Mouse (Mus musculus): ENCODE measurements around the gene Rbm19.

DNA sequence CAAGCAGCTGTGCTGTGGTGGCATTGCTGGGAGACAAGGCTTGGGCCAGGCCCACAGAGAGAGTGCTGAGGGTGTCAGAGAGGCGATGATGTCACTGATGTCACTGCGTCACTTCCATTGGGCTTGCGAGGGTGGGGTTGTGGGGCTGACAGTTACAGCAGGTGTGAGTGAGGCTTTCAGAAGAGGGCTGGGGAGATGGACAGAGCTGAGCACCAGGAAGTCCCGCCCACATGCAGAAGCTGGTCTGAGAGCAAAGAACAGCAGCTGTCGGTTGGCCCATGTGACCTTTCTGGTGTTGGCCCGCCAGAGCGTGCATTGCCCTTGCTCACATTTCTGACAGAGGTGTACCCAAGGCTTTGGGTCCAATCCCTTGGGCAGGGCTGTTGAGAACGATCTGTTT lies 23.0 kb downstream of the Rbm19 start:
- TF ChIP-seq USF1 (IDR thresholded peaks at IDR 0.05; ENCODE audit: low read depth) (no peak), CTCF (IDR thresholded peaks at IDR 0.05; ENCODE audit: control insufficient read depth, insufficient read depth, insufficient read length) (no peak), MYOD1 (IDR thresholded peaks at IDR 0.05; ENCODE audit: control insufficient read depth, insufficient read length, low read depth) (no peak), MAX (IDR thresholded peaks at IDR 0.05) (no peak), MYOG (IDR thresholded peaks at IDR 0.05; ENCODE audit: control insufficient read depth, extremely low read depth, insufficient read length) (no peak), FOSL1 (IDR thresholded peaks at IDR 0.05; ENCODE audit: insufficient read depth, low read length, poor library complexity, severe bottlenecking) (no peak)
